Mouse (Mus musculus) heart, postnatal 0 days (tissue): Measurements from ENCODE around the gene Acsf2. TPM values are rescaled to one million over a fixed set of nuclear protein-coding genes. Genes with fewer than 3 reads are reported as not detected.
A peak's percentile ranks its signal among the peaks of the same experiment; 100 is the strongest.

Source experiments
- ATAC-seq: fragments of 200-750 bp; cut with Nextera tagmentation; 2 replicates; pipeline ENCODE4 v1.8.0; 2017; ENCODE audit warnings: low read depth, moderate number of reproducible peaks, moderate library complexity; ENCODE audit not compliant: insufficient read depth
- DNase-seq: peaks from one replicate; pipeline ENCODE4 v3.0.0-alpha.2; 2016; ENCODE audit warnings: low spot score
- H3K27ac ChIP-seq: fragments of 300-500 bp; sonication (generic); 2 replicates; pipeline ENCODE4 v1.5.1; 2014; ENCODE audit warnings: low read depth, mild to moderate bottlenecking
- H3K27me3 ChIP-seq: fragments of 300-500 bp; sonication (generic); 2 replicates; pipeline ENCODE4 v1.6.1; 2014; ENCODE audit warnings: low read length, mixed read lengths; ENCODE audit not compliant: control insufficient read depth, insufficient read depth
- H3K36me3 ChIP-seq: fragments of 300-500 bp; sonication (generic); replicated peaks from 2 replicates; pipeline ENCODE4 v1.6.1; 2014; ENCODE audit warnings: low read length, mixed read lengths; ENCODE audit not compliant: control insufficient read depth, insufficient read depth
- H3K4me1 ChIP-seq: fragments of 300-500 bp; sonication (generic); 2 replicates; pipeline ENCODE4 v1.6.1; 2014; ENCODE audit warnings: antibody characterized with exemption; ENCODE audit not compliant: control insufficient read depth, insufficient read depth
- H3K4me2 ChIP-seq: fragments of 300-500 bp; sonication (generic); 2 replicates; pipeline ENCODE4 v1.6.1; 2014; ENCODE audit warnings: low read depth, mild to moderate bottlenecking, low read length, moderate library complexity
- H3K4me3 ChIP-seq: fragments of 300-500 bp; sonication (generic); 2 replicates; pipeline ENCODE4 v1.5.1; 2014; ENCODE audit warnings: low read depth, low read length
- H3K9ac ChIP-seq: fragments of 300-500 bp; sonication (generic); replicated peaks from 2 replicates; pipeline ENCODE4 v1.6.1; 2014; ENCODE audit warnings: low read depth, low read length, mixed read lengths
- H3K9me3 ChIP-seq: fragments of 300-500 bp; sonication (generic); replicated peaks from 2 replicates; pipeline ENCODE4 v1.6.1; 2016; ENCODE audit warnings: low read length; ENCODE audit not compliant: control insufficient read depth
- CTCF ChIP-seq: IDR thresholded peaks from 2 replicates; pipeline ENCODE4 v1.5.1; 2016; ENCODE audit warnings: antibody characterized with exemption, control low read depth, low read depth
- EP300 ChIP-seq: IDR thresholded peaks from 2 replicates; pipeline ENCODE4 v1.6.1; 2016; ENCODE audit warnings: antibody characterized with exemption, low read depth
- WGBS: fragments of 180-500 bp; shearing (Covaris S2); extraction: QIAGEN DNeasy Blood & Tissue Kit; methylation state at CpG from one replicate; pipeline ENCODE4 v1.1.7; 2014; 5-methylcytosine and 5-hydroxymethylcytosine counted together
- polyA plus RNA-seq: library from polyadenylated mRNA; unstranded; fragments of >200 nt; fragmentation: Nextera tagmentation; extraction: Ambion mirVana; gene quantifications from 2 replicates; pipeline ENCODE4 v1.2.1, GENCODE M21; 2015
- total RNA-seq: library from RNA; depleted of rRNA; stranded (reverse); fragments of >200 nt; gene quantifications from 2 replicates; pipeline ENCODE4 v1.2.3, GENCODE M21; 2014; ENCODE audit warnings: low replicate concordance

Gene Acsf2
- total and polyA plus RNA-seq, 2 experiments from 2014 or later: 2.6 to 6.6 TPM

GRCm38 (mm10) chr11:94549691-94550441 lies 51.8 kb downstream of the Acsf2 start:
- 65% methylated on average over 10 of the region's 10 CpGs for WGBS
- 0 out of 2 replicates have a peak overlapping the region, but pooled peaks have one; percentile 99 for H3K4me2 ChIP-seq

GRCm38 (mm10) chr11:94548888-94549690 lies 52.6 kb downstream of the Acsf2 start, which contains the start of gene Rsad1:
Gene Rsad1 (minus strand): TSS chr11:94549255.
- WGBS: 3% methylated on average over 47 of the region's 49 CpGs
- H3K27ac ChIP-seq: peak within 1 kb of the TSS; percentile 93
- peaks cover 10% of the 10 kb centered on the region for H3K4me1 ChIP-seq
- ATAC-seq (peak; percentile 90), DNase-seq (peak; percentile 92)
- H3K36me3 ChIP-seq: no peaks in the 10 kb centered on the region
- 0 out of 2 replicates have a peak, but pooled peaks have one; percentile 58 for TF ChIP-seq EP300
- TF ChIP-seq CTCF: peak; percentile 77
- H3K9ac ChIP-seq: peak within 1 kb of the TSS; percentile 75
- no peaks in the 10 kb centered on the region for H3K27me3 ChIP-seq
- no peaks in the 10 kb centered on the region for H3K9me3 ChIP-seq
- H3K4me3 ChIP-seq: peak within 1 kb of the TSS; percentile 68
- H3K4me2 ChIP-seq: peak within 1 kb of the TSS; percentile 99

More at GRCm38 (mm10) chr11:94549691-94550441, 51.8 kb downstream of the Acsf2 start:
- TF ChIP-seq EP300 (no peak), CTCF (no peak)
- ATAC-seq (no peak), DNase-seq (no peak)
- H3K4me1 ChIP-seq: peaks cover 10% of the 10 kb centered on the region
- H3K36me3 ChIP-seq: no peaks in the 10 kb centered on the region
- no peaks in the 10 kb centered on the region for H3K27me3 ChIP-seq
- H3K9me3 ChIP-seq: no peaks in the 10 kb centered on the region
- peak overlapping the region; percentile 93 for H3K27ac ChIP-seq
- peak overlapping the region; percentile 75; the same call in 1 of the 2 replicates for H3K9ac ChIP-seq
- H3K4me3 ChIP-seq: no peak overlapping the region

- Histone ChIP-seq H3K4me1 (peaks cover 10% of the 10 kb centered on the region), H3K4me3 (peak overlapping the region; percentile 68), H3K27ac (peak overlapping the region; percentile 93), H3K9me3 (no peaks in the 10 kb centered on the region), H3K27me3 (no peaks in the 10 kb centered on the region), H3K4me2 (peak overlapping the region; percentile 99), H3K36me3 (no peaks in the 10 kb centered on the region), H3K9ac (peak overlapping the region; percentile 75)
- TF ChIP-seq CTCF: no peak
- no peak; the same call in 1 of the 2 replicates for TF ChIP-seq EP300
- DNase-seq: peak; percentile 43
- ATAC-seq: peak; percentile 16
- 8% methylated on average over 24 of the region's 24 CpGs for WGBS
Measured at GRCm38 (mm10) chr11:94548041-94548784, 53.5 kb downstream of the Acsf2 start.

GRCm38 (mm10) chr11:94547271-94547670 lies 54.4 kb downstream of the Acsf2 start:
- Histone ChIP-seq H3K4me2 (no peak overlapping the region), H3K36me3 (peaks cover 7% of the 10 kb centered on the region; the same call in 1 of the 2 replicates), H3K4me3 (no peak overlapping the region), H3K4me1 (peaks cover 10% of the 10 kb centered on the region), H3K27me3 (no peaks in the 10 kb centered on the region), H3K9ac (no peak overlapping the region), H3K9me3 (no peaks in the 10 kb centered on the region), H3K27ac (no peak overlapping the region)
- TF ChIP-seq CTCF: no peak
- no peak for TF ChIP-seq EP300
- no peak for ATAC-seq
- WGBS: 97% methylated on average over 6 of the region's 6 CpGs
- no peak for DNase-seq

DNA sequence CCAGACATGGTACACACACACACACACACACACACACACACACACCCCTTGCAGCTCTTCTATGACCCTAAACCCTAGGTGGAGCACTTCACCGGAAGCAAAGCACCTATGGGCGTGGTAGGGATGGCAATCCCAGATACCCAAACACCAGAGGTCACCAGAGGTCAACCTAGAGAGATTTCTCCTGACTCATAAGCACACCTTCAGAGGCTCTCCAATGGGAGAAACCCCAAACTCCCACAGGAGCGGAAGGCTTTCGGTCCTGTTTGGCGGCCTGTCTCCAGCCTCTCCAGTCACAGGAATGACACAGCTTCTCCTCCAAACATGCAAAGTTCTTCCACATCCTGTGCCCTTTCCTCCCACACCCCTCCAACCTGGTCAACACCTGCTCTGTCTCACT lies 55.3 kb downstream of the Acsf2 start:
- WGBS: 97% methylated on average over 5 of the region's 5 CpGs
- no peak overlapping the region for H3K9ac ChIP-seq
- no peaks in the 10 kb centered on the region for H3K9me3 ChIP-seq
- ATAC-seq: no peak
- H3K27ac ChIP-seq: no peak overlapping the region
- no peak overlapping the region for H3K4me2 ChIP-seq
- peaks cover 10% of the 10 kb centered on the region for H3K4me1 ChIP-seq
- H3K4me3 ChIP-seq: no peak overlapping the region
- no peak for DNase-seq
- TF ChIP-seq EP300: no peak
- no peak for TF ChIP-seq CTCF
- no peaks in the 10 kb centered on the region for H3K27me3 ChIP-seq
- peaks cover 12% of the 10 kb centered on the region; the same call in 1 of the 2 replicates for H3K36me3 ChIP-seq
